Mouse (Mus musculus): Measurements from ENCODE around the gene Tma7. TPM values are rescaled to one million over a fixed set of nuclear protein-coding genes. Genes with fewer than 3 reads are reported as not detected.

Gene Tma7
- polyA plus RNA-seq, 1 experiment from 2014 or later: 812 TPM

DNA sequence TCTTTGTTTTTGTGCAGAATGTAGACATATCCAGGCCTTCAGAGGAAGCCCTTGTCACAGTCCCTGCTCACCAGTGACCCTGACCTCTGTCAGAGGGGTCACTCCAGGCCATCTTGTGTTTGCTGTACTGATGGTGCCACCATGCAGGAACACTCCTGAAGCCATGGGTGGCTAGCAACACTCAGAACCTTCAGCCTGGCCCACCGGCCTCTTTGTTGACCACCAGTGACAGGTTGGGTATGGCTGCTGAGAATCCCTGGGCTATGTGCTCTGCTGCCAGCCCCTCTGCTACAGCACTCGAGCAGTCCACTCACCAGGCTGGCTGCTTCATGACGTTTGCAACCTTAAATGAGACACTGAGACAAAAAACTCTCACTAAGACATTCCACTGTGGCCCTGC is 52.1 kb downstream of the Tma7 start:
- no peak overlapping the region for H3K4me3 ChIP-seq
- H3K9me3 ChIP-seq: no peaks in the 10 kb centered on the region
- DNase-seq (ENCODE audit: low spot score): no peak
- no peak overlapping the region for H3K27ac ChIP-seq (replicated peaks)
- 73% methylated on average over 3 of the region's 3 CpGs for WGBS
- H3K27me3 ChIP-seq (replicated peaks; ENCODE audit: low read depth, poor library complexity, severe bottlenecking): no peaks in the 10 kb centered on the region
- H3K36me3 ChIP-seq (replicated peaks): no peaks in the 10 kb centered on the region; the same call in 1 of the 2 replicates
- H3K4me1 ChIP-seq: no peaks in the 10 kb centered on the region

DNA sequence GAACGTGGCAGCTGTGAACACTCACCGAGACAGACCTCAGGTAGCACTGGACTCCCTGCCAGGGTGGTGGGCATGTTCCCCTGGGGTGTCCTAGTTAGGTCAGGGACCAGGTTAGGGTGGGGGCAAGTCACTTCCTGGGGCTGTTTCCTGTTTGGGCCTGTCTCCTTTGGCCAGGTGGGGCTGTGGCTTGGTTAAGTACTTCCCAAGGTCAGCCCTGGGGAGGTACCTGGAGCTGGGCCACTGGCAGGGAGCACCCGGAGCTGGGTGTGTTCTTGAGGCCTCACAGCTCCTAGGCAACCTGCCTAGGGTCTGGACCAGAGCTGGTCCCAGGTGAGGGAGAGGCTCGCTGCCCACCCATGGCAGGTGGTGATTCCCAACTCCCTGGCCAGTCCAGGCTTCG is 53.5 kb downstream of the Tma7 start:
- 82% methylated on average over 5 of the region's 5 CpGs for WGBS

GRCm38 (mm10) chr9:109028421-109028820 is 54.0 kb downstream of the Tma7 start:
- Histone ChIP-seq H3K4me1 (no peaks in the 10 kb centered on the region), H3K4me3 (no peak overlapping the region), H3K36me3 (replicated peaks) (peaks cover 3% of the 10 kb centered on the region; the same call in 1 of the 2 replicates), H3K9me3 (no peaks in the 10 kb centered on the region), H3K27me3 (replicated peaks; ENCODE audit: low read depth, poor library complexity, severe bottlenecking) (no peaks in the 10 kb centered on the region), H3K27ac (replicated peaks) (no peak overlapping the region)
- WGBS: 75% methylated on average over 3 of the region's 3 CpGs
- no peak for DNase-seq (ENCODE audit: low spot score)

More for the DNA sequence above, 53.5 kb downstream of the Tma7 start:
- peaks cover 3% of the 10 kb centered on the region; the same call in 1 of the 2 replicates for H3K36me3 ChIP-seq (replicated peaks)
- no peaks in the 10 kb centered on the region for H3K27me3 ChIP-seq (replicated peaks; ENCODE audit: low read depth, poor library complexity, severe bottlenecking)
- no peaks in the 10 kb centered on the region for H3K4me1 ChIP-seq
- H3K4me3 ChIP-seq: no peak overlapping the region
- no peak overlapping the region for H3K27ac ChIP-seq (replicated peaks)
- no peaks in the 10 kb centered on the region for H3K9me3 ChIP-seq
- no peak for DNase-seq (ENCODE audit: low spot score)

GRCm38 (mm10) chr9:109027521-109027920 is 54.9 kb downstream of the Tma7 start:
- no peak overlapping the region for H3K27ac ChIP-seq (replicated peaks)
- 85% methylated on average over 8 of the region's 8 CpGs for WGBS
- H3K9me3 ChIP-seq: no peaks in the 10 kb centered on the region
- H3K27me3 ChIP-seq (replicated peaks; ENCODE audit: low read depth, poor library complexity, severe bottlenecking): no peaks in the 10 kb centered on the region
- H3K4me3 ChIP-seq: no peak overlapping the region
- no peak for DNase-seq (ENCODE audit: low spot score)
- H3K36me3 ChIP-seq (replicated peaks): peaks cover 3% of the 10 kb centered on the region; the same call in 1 of the 2 replicates
- no peaks in the 10 kb centered on the region for H3K4me1 ChIP-seq

Other genes starting within 250 kb of the Tma7 start
- 13.3 and 14.0 TPM in 2 replicates for gene Slc26a6, start 229.3 kb downstream of the Tma7 start, polyA plus RNA-seq (2016; fragmentation: Nextera tagmentation; extraction: Ambion mirVana)
- not detected in 2 replicates for gene Tmem89, start 168.0 kb downstream of the Tma7 start, polyA plus RNA-seq (2016; fragmentation: Nextera tagmentation; extraction: Ambion mirVana)
- gene Uqcrc1, start 146.0 kb downstream of the Tma7 start, polyA plus RNA-seq (2016; fragmentation: Nextera tagmentation; extraction: Ambion mirVana): 488 and 506 TPM in 2 replicates
- gene Col7a1, start 129.0 kb downstream of the Tma7 start, polyA plus RNA-seq (2016; fragmentation: Nextera tagmentation; extraction: Ambion mirVana): 1.1 and 2.0 TPM in 2 replicates
- not detected in 2 replicates for gene Ucn2, start 96.6 kb downstream of the Tma7 start, polyA plus RNA-seq (2016; fragmentation: Nextera tagmentation; extraction: Ambion mirVana)
- 10.0 and 12.2 TPM in 2 replicates for gene Pfkfb4, start 90.8 kb downstream of the Tma7 start, polyA plus RNA-seq (2016; fragmentation: Nextera tagmentation; extraction: Ambion mirVana)
- 38.4 and 42.0 TPM in 2 replicates for gene Shisa5, start 44.0 kb downstream of the Tma7 start, polyA plus RNA-seq (2016; fragmentation: Nextera tagmentation; extraction: Ambion mirVana)
- 8.4 and 10.3 TPM in 2 replicates for gene Trex1, start 22.9 kb downstream of the Tma7 start, polyA plus RNA-seq (2016; fragmentation: Nextera tagmentation; extraction: Ambion mirVana)
- gene Atrip, start 8.5 kb downstream of the Tma7 start, polyA plus RNA-seq (2016; fragmentation: Nextera tagmentation; extraction: Ambion mirVana): 35.9 and 36.7 TPM in 2 replicates
- gene Ccdc51, start 94 bp downstream of the Tma7 start, polyA plus RNA-seq (2016; fragmentation: Nextera tagmentation; extraction: Ambion mirVana): 11.8 and 13.3 TPM in 2 replicates
- gene Plxnb1, start 12.8 kb upstream of the Tma7 start, polyA plus RNA-seq (2016; fragmentation: Nextera tagmentation; extraction: Ambion mirVana): 24.8 and 28.6 TPM in 2 replicates
- not detected in 2 replicates for gene Fbxw21, start 79.5 kb upstream of the Tma7 start, polyA plus RNA-seq (2016; fragmentation: Nextera tagmentation; extraction: Ambion mirVana)
- gene Fbxw13, start 113.4 kb upstream of the Tma7 start, polyA plus RNA-seq (2016; fragmentation: Nextera tagmentation; extraction: Ambion mirVana): not detected in 2 replicates
- not detected in 2 replicates for gene Fbxw20, start 152.2 kb upstream of the Tma7 start, polyA plus RNA-seq (2016; fragmentation: Nextera tagmentation; extraction: Ambion mirVana)
- not detected in 2 replicates for gene Fbxw14, start 205.1 kb upstream of the Tma7 start, polyA plus RNA-seq (2016; fragmentation: Nextera tagmentation; extraction: Ambion mirVana)

Data from embryonic facial prominence, embryonic 10.5 days (tissue).